Mouse (Mus musculus) heart, embryonic 12.5 days (tissue): ENCODE data around the gene Gen1. TPM values are rescaled to one million over a fixed set of nuclear protein-coding genes. Genes with fewer than 3 reads are reported as not detected.
A peak's percentile ranks its signal among the peaks of the same experiment; 100 is the strongest.

Experiments
- ATAC-seq: fragments of 200-750 bp; cut with Nextera tagmentation; 2 replicates; pipeline ENCODE4 v1.8.0; 2017; ENCODE audit warnings: moderate TSS enrichment, moderate library complexity; ENCODE audit not compliant: insufficient number of reproducible peaks, low FRiP score
- H3K27ac ChIP-seq: fragments of 300-500 bp; sonication (generic); 2 replicates; pipeline ENCODE4 v1.5.1; 2016; ENCODE audit warnings: mild to moderate bottlenecking, moderate library complexity; ENCODE audit not compliant: poor library complexity, severe bottlenecking
- H3K27me3 ChIP-seq: fragments of 300-500 bp; sonication (generic); replicated peaks from 2 replicates; pipeline ENCODE4 v1.6.1; 2016; ENCODE audit warnings: mild to moderate bottlenecking, moderate library complexity
- H3K36me3 ChIP-seq: fragments of 300-500 bp; sonication (generic); 2 replicates; pipeline ENCODE4 v1.6.1; 2016; ENCODE audit warnings: mild to moderate bottlenecking, moderate library complexity
- H3K4me1 ChIP-seq: fragments of 300-500 bp; sonication (generic); replicated peaks from 2 replicates; pipeline ENCODE4 v1.6.1; 2016; ENCODE audit warnings: mild to moderate bottlenecking
- H3K4me2 ChIP-seq: fragments of 300-500 bp; sonication (generic); 2 replicates; pipeline ENCODE4 v1.6.1; 2016; ENCODE audit warnings: mild to moderate bottlenecking, moderate library complexity
- H3K4me3 ChIP-seq: fragments of 300-500 bp; sonication (generic); 2 replicates; pipeline ENCODE4 v1.5.1; 2016; ENCODE audit warnings: mild to moderate bottlenecking
- H3K9ac ChIP-seq: fragments of 300-500 bp; sonication (generic); 2 replicates; pipeline ENCODE4 v1.6.1; 2016; ENCODE audit warnings: mild to moderate bottlenecking, moderate library complexity
- H3K9me3 ChIP-seq: fragments of 300-500 bp; sonication (generic); replicated peaks from 2 replicates; pipeline ENCODE4 v1.6.1; 2016; ENCODE audit warnings: mild to moderate bottlenecking, moderate library complexity
- WGBS: fragments of 180-500 bp; shearing (Covaris S2); methylation state at CpG from one replicate; pipeline ENCODE4 v1.1.7; 2016; 5-methylcytosine and 5-hydroxymethylcytosine counted together
- polyA plus RNA-seq: library from polyadenylated mRNA; unstranded; fragments of >200 nt; fragmentation: Nextera tagmentation; extraction: Ambion mirVana; gene quantifications from 2 replicates; pipeline ENCODE4 v1.2.1, GENCODE M21; 2016

Gene Gen1
- polyA plus RNA-seq, 1 experiment from 2014 or later: 8.3 TPM

- no peak overlapping the region for H3K27ac ChIP-seq
- H3K4me2 ChIP-seq: no peak overlapping the region
- no peaks in the 10 kb centered on the region; the same call in 1 of the 2 replicates for H3K27me3 ChIP-seq
- H3K4me1 ChIP-seq: peaks cover 22% of the 10 kb centered on the region
- no peak for ATAC-seq
- no peaks in the 10 kb centered on the region for H3K36me3 ChIP-seq
- H3K9me3 ChIP-seq: no peaks in the 10 kb centered on the region
- H3K9ac ChIP-seq: no peak overlapping the region
- WGBS: 84% methylated on average over 4 of the region's 4 CpGs
- no peak overlapping the region for H3K4me3 ChIP-seq
Observed at GRCm38 (mm10) chr12:11206321-11206720, 59.3 kb downstream of the Gen1 start.

- Histone ChIP-seq H3K27me3 (no peaks in the 10 kb centered on the region), H3K9me3 (no peaks in the 10 kb centered on the region), H3K4me1 (peaks cover 22% of the 10 kb centered on the region), H3K4me2 (peak overlapping the region; percentile 47), H3K4me3 (peak overlapping the region; percentile 2), H3K27ac (peak overlapping the region; percentile 77), H3K36me3 (no peaks in the 10 kb centered on the region), H3K9ac (0 out of 2 replicates have a peak overlapping the region, but pooled peaks have one; percentile 32)
- peak; percentile 78 for ATAC-seq
- WGBS: 32% methylated on average over 18 of the region's 18 CpGs
Observed at GRCm38 (mm10) chr12:11203694-11204665, 61.6 kb downstream of the Gen1 start.

- H3K4me3 ChIP-seq: no peak overlapping the region
- 90% methylated on average over 8 of the region's 8 CpGs for WGBS
- ATAC-seq: no peak
Observed at GRCm38 (mm10) chr12:11202476-11202875, 63.1 kb downstream of the Gen1 start.

GRCm38 (mm10) chr12:11200711-11201110 is 64.9 kb downstream of the Gen1 start:
- Histone ChIP-seq H3K4me2 (no peak overlapping the region), H3K27ac (no peak overlapping the region), H3K4me1 (peaks cover 19% of the 10 kb centered on the region), H3K27me3 (no peaks in the 10 kb centered on the region), H3K9me3 (no peaks in the 10 kb centered on the region), H3K36me3 (no peaks in the 10 kb centered on the region), H3K9ac (no peak overlapping the region), H3K4me3 (no peak overlapping the region)
- WGBS: 90% methylated on average over 12 of the region's 12 CpGs
- no peak for ATAC-seq

More at GRCm38 (mm10) chr12:11202476-11202875, 63.1 kb downstream of the Gen1 start:
- H3K9me3 ChIP-seq: no peaks in the 10 kb centered on the region
- H3K4me2 ChIP-seq: no peak overlapping the region
- H3K36me3 ChIP-seq: no peaks in the 10 kb centered on the region
- no peaks in the 10 kb centered on the region for H3K27me3 ChIP-seq
- no peak overlapping the region for H3K9ac ChIP-seq
- no peak overlapping the region for H3K27ac ChIP-seq
- H3K4me1 ChIP-seq: peaks cover 16% of the 10 kb centered on the region

GRCm38 (mm10) chr12:11198551-11198950 is 67.0 kb downstream of the Gen1 start:
- no peaks in the 10 kb centered on the region for H3K9me3 ChIP-seq
- no peak overlapping the region for H3K27ac ChIP-seq
- H3K36me3 ChIP-seq: no peaks in the 10 kb centered on the region
- no peak overlapping the region for H3K9ac ChIP-seq
- no peak overlapping the region for H3K4me2 ChIP-seq
- H3K4me1 ChIP-seq: peaks cover 7% of the 10 kb centered on the region; the same call in 1 of the 2 replicates
- no peak overlapping the region for H3K4me3 ChIP-seq
- H3K27me3 ChIP-seq: no peaks in the 10 kb centered on the region
- no peak for ATAC-seq
- WGBS: 51% methylated on average over 2 of the region's 2 CpGs

- no peak overlapping the region for H3K4me2 ChIP-seq
- no peaks in the 10 kb centered on the region for H3K27me3 ChIP-seq
- H3K9me3 ChIP-seq: no peaks in the 10 kb centered on the region
- no peak for ATAC-seq
- no peak overlapping the region for H3K4me3 ChIP-seq
- WGBS: 44% methylated on average over 4 of the region's 4 CpGs
- no peak overlapping the region for H3K27ac ChIP-seq
- no peak overlapping the region for H3K9ac ChIP-seq
- H3K36me3 ChIP-seq: no peaks in the 10 kb centered on the region
- H3K4me1 ChIP-seq: peaks cover 3% of the 10 kb centered on the region; the same call in 1 of the 2 replicates
Observed at GRCm38 (mm10) chr12:11198026-11198425, 67.6 kb downstream of the Gen1 start.

- Histone ChIP-seq H3K27me3 (no peaks in the 10 kb centered on the region), H3K9me3 (no peaks in the 10 kb centered on the region), H3K36me3 (no peaks in the 10 kb centered on the region), H3K4me2 (peak overlapping the region; percentile 71), H3K9ac (0 out of 2 replicates have a peak overlapping the region, but pooled peaks have one; percentile 68), H3K4me3 (peak overlapping the region; percentile 35; the same call in 1 of the 2 replicates), H3K27ac (no peak overlapping the region), H3K4me1 (peaks cover 3% of the 10 kb centered on the region; the same call in 1 of the 2 replicates)
- 39% methylated on average over 5 of the region's 5 CpGs for WGBS
- ATAC-seq: no peak
Observed at GRCm38 (mm10) chr12:11196830-11197229, 68.8 kb downstream of the Gen1 start.

GRCm38 (mm10) chr12:11196142-11196597 is 69.4 kb downstream of the Gen1 start:
- H3K27ac ChIP-seq: no peak overlapping the region
- H3K4me2 ChIP-seq: peak overlapping the region; percentile 71
- no peaks in the 10 kb centered on the region for H3K36me3 ChIP-seq
- WGBS: 5% methylated on average over 19 of the region's 19 CpGs
- peaks cover 3% of the 10 kb centered on the region; the same call in 1 of the 2 replicates for H3K4me1 ChIP-seq
- H3K9me3 ChIP-seq: no peaks in the 10 kb centered on the region
- H3K9ac ChIP-seq: peak overlapping the region; percentile 68
- H3K4me3 ChIP-seq: peak overlapping the region; percentile 35
- ATAC-seq: 0 out of 2 replicates have a peak, but pooled peaks have one; percentile 36
- no peaks in the 10 kb centered on the region for H3K27me3 ChIP-seq

- H3K9ac ChIP-seq: 0 out of 2 replicates have a peak overlapping the region, but pooled peaks have one; percentile 12
- no peaks in the 10 kb centered on the region for H3K9me3 ChIP-seq
- H3K4me2 ChIP-seq: no peak overlapping the region
- H3K27me3 ChIP-seq: no peaks in the 10 kb centered on the region
- no peak for ATAC-seq
- H3K36me3 ChIP-seq: no peaks in the 10 kb centered on the region
- no peak overlapping the region for H3K27ac ChIP-seq
- peaks cover 3% of the 10 kb centered on the region; the same call in 1 of the 2 replicates for H3K4me1 ChIP-seq
- WGBS: 82% methylated on average over 1 of the region's 1 CpGs
- no peak overlapping the region for H3K4me3 ChIP-seq
Observed at GRCm38 (mm10) chr12:11195031-11195430, 70.6 kb downstream of the Gen1 start.
